Mouse (Mus musculus) midbrain, embryonic 12.5 days (tissue): Measurements from ENCODE around the gene Ostf1. TPM values are rescaled to one million over a fixed set of nuclear protein-coding genes. Genes with fewer than 3 reads are reported as not detected.

ENCODE experiments used
- ATAC-seq: fragments of 200-750 bp; cut with Nextera tagmentation; 2 replicates; pipeline ENCODE4 v1.8.0; 2017; ENCODE audit warnings: low read depth, moderate TSS enrichment, moderate library complexity; ENCODE audit not compliant: low FRiP score
- H3K27ac ChIP-seq: fragments of 300-500 bp; sonication (generic); replicated peaks from 2 replicates; pipeline ENCODE4 v1.5.1; 2016; ENCODE audit warnings: mild to moderate bottlenecking
- H3K27me3 ChIP-seq: fragments of 300-500 bp; sonication (generic); 2 replicates; pipeline ENCODE4 v1.6.1; 2016; ENCODE audit warnings: mild to moderate bottlenecking
- H3K36me3 ChIP-seq: fragments of 300-500 bp; sonication (generic); 2 replicates; pipeline ENCODE4 v1.6.1; 2016
- H3K4me1 ChIP-seq: fragments of 300-500 bp; sonication (generic); 2 replicates; pipeline ENCODE4 v1.6.1; 2016
- H3K4me2 ChIP-seq: fragments of 300-500 bp; sonication (generic); replicated peaks from 2 replicates; pipeline ENCODE4 v1.6.1; 2016; ENCODE audit warnings: mild to moderate bottlenecking, moderate library complexity
- H3K4me3 ChIP-seq: fragments of 300-500 bp; sonication (generic); 2 replicates; pipeline ENCODE4 v1.5.1; 2016; ENCODE audit warnings: mild to moderate bottlenecking
- H3K9ac ChIP-seq: fragments of 300-500 bp; sonication (generic); replicated peaks from 2 replicates; pipeline ENCODE4 v1.6.1; 2016; ENCODE audit warnings: mild to moderate bottlenecking, moderate library complexity
- H3K9me3 ChIP-seq: fragments of 300-500 bp; sonication (generic); 2 replicates; pipeline ENCODE4 v1.6.1; 2016; ENCODE audit warnings: mild to moderate bottlenecking
- WGBS: fragments of 180-500 bp; shearing (Covaris S2); methylation state at CpG from one replicate; pipeline ENCODE4 v1.1.7; 2016; 5-methylcytosine and 5-hydroxymethylcytosine counted together
- polyA plus RNA-seq: library from polyadenylated mRNA; unstranded; fragments of >200 nt; fragmentation: Nextera tagmentation; extraction: Ambion mirVana; gene quantifications from 2 replicates; pipeline ENCODE4 v1.2.1, GENCODE M21; 2016

The Ostf1 gene
- polyA plus RNA-seq, 1 experiment from 2014 or later = 43.5 TPM

GRCm38 (mm10) chr19:18655999-18656398 is 24.4 kb upstream of the Ostf1 start:
- no peaks in the 10 kb centered on the region for H3K4me1 ChIP-seq
- WGBS = 86% methylated on average over 7 of the region's 7 CpGs
- no peak overlapping the region for H3K4me2 ChIP-seq
- H3K27ac ChIP-seq = no peak overlapping the region
- H3K9me3 ChIP-seq = no peaks in the 10 kb centered on the region
- H3K9ac ChIP-seq = no peak overlapping the region
- no peak overlapping the region for H3K4me3 ChIP-seq
- no peaks in the 10 kb centered on the region for H3K27me3 ChIP-seq
- ATAC-seq = no peak
- H3K36me3 ChIP-seq = no peaks in the 10 kb centered on the region

GRCm38 (mm10) chr19:18654984-18655383 is 23.4 kb upstream of the Ostf1 start:
- Histone ChIP-seq H3K9ac (no peak overlapping the region), H3K4me2 (no peak overlapping the region), H3K27me3 (no peaks in the 10 kb centered on the region), H3K4me3 (no peak overlapping the region), H3K36me3 (no peaks in the 10 kb centered on the region), H3K27ac (no peak overlapping the region), H3K9me3 (no peaks in the 10 kb centered on the region), H3K4me1 (no peaks in the 10 kb centered on the region)
- no peak for ATAC-seq
- WGBS = 90% methylated on average over 5 of the region's 5 CpGs

- H3K4me2 ChIP-seq = no peak overlapping the region
- H3K27me3 ChIP-seq = no peaks in the 10 kb centered on the region
- no peak overlapping the region for H3K4me3 ChIP-seq
- no peaks in the 10 kb centered on the region for H3K4me1 ChIP-seq
- H3K9me3 ChIP-seq = no peaks in the 10 kb centered on the region
- no peak for ATAC-seq
- no peaks in the 10 kb centered on the region for H3K36me3 ChIP-seq
- no peak overlapping the region for H3K27ac ChIP-seq
- H3K9ac ChIP-seq = no peak overlapping the region
- 94% methylated on average over 8 of the region's 8 CpGs for WGBS
These were observed 22.7 kb upstream of the Ostf1 start for GRCm38 (mm10) chr19:18654330-18654729.

- no peak for ATAC-seq
- Histone ChIP-seq H3K4me3 (no peak overlapping the region), H3K4me2 (no peak overlapping the region), H3K9me3 (no peaks in the 10 kb centered on the region), H3K4me1 (no peaks in the 10 kb centered on the region), H3K9ac (no peak overlapping the region), H3K36me3 (no peaks in the 10 kb centered on the region), H3K27ac (no peak overlapping the region), H3K27me3 (no peaks in the 10 kb centered on the region)
- WGBS = 78% methylated on average over 6 of the region's 6 CpGs
These were observed 21.4 kb upstream of the Ostf1 start for GRCm38 (mm10) chr19:18653058-18653457.

GRCm38 (mm10) chr19:18652592-18652991 is 21.0 kb upstream of the Ostf1 start:
- Histone ChIP-seq H3K36me3 (no peaks in the 10 kb centered on the region), H3K9ac (no peak overlapping the region), H3K4me3 (no peak overlapping the region), H3K27ac (no peak overlapping the region), H3K4me1 (no peaks in the 10 kb centered on the region), H3K27me3 (no peaks in the 10 kb centered on the region), H3K4me2 (no peak overlapping the region), H3K9me3 (no peaks in the 10 kb centered on the region)
- WGBS = 86% methylated on average over 4 of the region's 4 CpGs
- no peak for ATAC-seq

- no peak overlapping the region for H3K4me3 ChIP-seq
- no peak overlapping the region for H3K27ac ChIP-seq
- H3K9ac ChIP-seq = no peak overlapping the region
- no peaks in the 10 kb centered on the region for H3K9me3 ChIP-seq
- no peaks in the 10 kb centered on the region for H3K36me3 ChIP-seq
- WGBS = 80% methylated on average over 6 of the region's 6 CpGs
- no peaks in the 10 kb centered on the region for H3K4me1 ChIP-seq
- no peak for ATAC-seq
- H3K27me3 ChIP-seq = no peaks in the 10 kb centered on the region
- H3K4me2 ChIP-seq = no peak overlapping the region
These were observed 18.9 kb upstream of the Ostf1 start for GRCm38 (mm10) chr19:18650473-18650872.

- Histone ChIP-seq H3K4me2 (no peak overlapping the region), H3K9ac (no peak overlapping the region), H3K4me3 (no peak overlapping the region), H3K27me3 (no peaks in the 10 kb centered on the region), H3K9me3 (no peaks in the 10 kb centered on the region), H3K4me1 (no peaks in the 10 kb centered on the region), H3K36me3 (no peaks in the 10 kb centered on the region), H3K27ac (no peak overlapping the region)
- WGBS = 89% methylated on average over 4 of the region's 4 CpGs
- no peak for ATAC-seq
These were observed 18.3 kb upstream of the Ostf1 start for GRCm38 (mm10) chr19:18649955-18650354.

GRCm38 (mm10) chr19:18648558-18648945 is 16.9 kb upstream of the Ostf1 start:
- no peaks in the 10 kb centered on the region for H3K36me3 ChIP-seq
- no peak for ATAC-seq
- 84% methylated on average over 6 of the region's 6 CpGs for WGBS
- H3K27me3 ChIP-seq = no peaks in the 10 kb centered on the region
- H3K4me1 ChIP-seq = no peaks in the 10 kb centered on the region
- no peak overlapping the region for H3K27ac ChIP-seq
- H3K9ac ChIP-seq = no peak overlapping the region
- no peak overlapping the region for H3K4me2 ChIP-seq
- no peaks in the 10 kb centered on the region for H3K9me3 ChIP-seq
- H3K4me3 ChIP-seq = no peak overlapping the region

- Histone ChIP-seq H3K4me1 (no peaks in the 10 kb centered on the region), H3K9me3 (no peaks in the 10 kb centered on the region), H3K4me2 (no peak overlapping the region), H3K27me3 (no peaks in the 10 kb centered on the region), H3K4me3 (no peak overlapping the region), H3K9ac (no peak overlapping the region), H3K36me3 (no peaks in the 10 kb centered on the region), H3K27ac (no peak overlapping the region)
- 83% methylated on average over 9 of the region's 9 CpGs for WGBS
- no peak for ATAC-seq
These were observed 16.3 kb upstream of the Ostf1 start for GRCm38 (mm10) chr19:18647775-18648557.

GRCm38 (mm10) chr19:18646853-18647420 is 15.3 kb upstream of the Ostf1 start:
- no peak for ATAC-seq
- no peak overlapping the region for H3K4me3 ChIP-seq
- H3K9me3 ChIP-seq = no peaks in the 10 kb centered on the region
- H3K9ac ChIP-seq = no peak overlapping the region
- H3K27ac ChIP-seq = no peak overlapping the region
- no peaks in the 10 kb centered on the region for H3K36me3 ChIP-seq
- H3K4me2 ChIP-seq = no peak overlapping the region
- no peaks in the 10 kb centered on the region for H3K4me1 ChIP-seq
- 50% methylated on average over 5 of the region's 5 CpGs for WGBS
- H3K27me3 ChIP-seq = no peaks in the 10 kb centered on the region

GRCm38 (mm10) chr19:18646397-18646796 is 14.8 kb upstream of the Ostf1 start:
- no peak overlapping the region for H3K4me2 ChIP-seq
- H3K4me1 ChIP-seq = no peaks in the 10 kb centered on the region
- ATAC-seq = no peak
- H3K4me3 ChIP-seq = no peak overlapping the region
- no peaks in the 10 kb centered on the region for H3K27me3 ChIP-seq
- no peaks in the 10 kb centered on the region for H3K36me3 ChIP-seq
- H3K9me3 ChIP-seq = no peaks in the 10 kb centered on the region
- WGBS = 70% methylated on average over 3 of the region's 3 CpGs
- H3K27ac ChIP-seq = no peak overlapping the region
- no peak overlapping the region for H3K9ac ChIP-seq

- Histone ChIP-seq H3K4me1 (no peaks in the 10 kb centered on the region), H3K9ac (no peak overlapping the region), H3K4me3 (no peak overlapping the region), H3K27ac (no peak overlapping the region), H3K9me3 (no peaks in the 10 kb centered on the region), H3K27me3 (no peaks in the 10 kb centered on the region), H3K4me2 (no peak overlapping the region), H3K36me3 (no peaks in the 10 kb centered on the region)
- ATAC-seq = no peak
- 80% methylated on average over 6 of the region's 6 CpGs for WGBS
These were observed 12.5 kb upstream of the Ostf1 start for GRCm38 (mm10) chr19:18644084-18644483.

- no peak overlapping the region for H3K4me2 ChIP-seq
- no peak overlapping the region for H3K27ac ChIP-seq
- no peaks in the 10 kb centered on the region for H3K4me1 ChIP-seq
- 46% methylated on average over 4 of the region's 4 CpGs for WGBS
- H3K9me3 ChIP-seq = no peaks in the 10 kb centered on the region
- H3K27me3 ChIP-seq = no peaks in the 10 kb centered on the region
- H3K36me3 ChIP-seq = no peaks in the 10 kb centered on the region
- no peak overlapping the region for H3K4me3 ChIP-seq
- no peak for ATAC-seq
- H3K9ac ChIP-seq = no peak overlapping the region
These were observed 11.8 kb upstream of the Ostf1 start for GRCm38 (mm10) chr19:18643411-18643810.
